Mouse (Mus musculus) kidney, adult 18-20 months (tissue): ENCODE results near the gene Nek2.

ENCODE experiments used
- DNase-seq: peaks from one replicate; pipeline ENCODE4 v3.0.0; 2021

Gene Nek2

GRCm38 (mm10) chr1:191816596-191816995, 4.6 kb upstream of the Nek2 start:
- DNase-seq: no peak

GRCm38 (mm10) chr1:191817418-191818144, 3.7 kb upstream of the Nek2 start:
- DNase-seq: peak; percentile 82

- DNase-seq: no peak
Measured at GRCm38 (mm10) chr1:191818145-191818631, 3.1 kb upstream of the Nek2 start.

DNA sequence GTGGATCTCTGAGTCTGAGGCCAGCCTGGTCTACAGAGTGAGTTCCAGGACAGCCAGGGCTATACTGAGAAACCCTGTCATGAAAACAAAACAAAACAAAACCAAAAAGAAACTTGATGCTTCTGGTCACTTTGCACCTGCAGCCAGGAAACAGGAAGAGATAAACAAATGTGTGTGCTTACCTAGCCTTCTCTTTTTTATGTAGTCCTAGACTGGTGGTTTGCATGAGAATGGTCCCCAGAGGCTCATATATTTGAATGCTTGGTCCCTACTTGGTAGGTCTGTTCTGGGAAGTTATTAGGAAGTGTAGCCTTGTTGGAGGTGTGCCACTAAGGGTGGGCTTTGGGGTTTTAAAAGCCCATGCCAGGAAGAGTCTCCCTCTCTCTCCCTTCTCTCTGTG, 2.2 kb upstream of the Nek2 start:
- DNase-seq: no peak

- no peak for DNase-seq
Measured at GRCm38 (mm10) chr1:191820951-191821325, 306 bp upstream of the Nek2 start.

GRCm38 (mm10) chr1:191829124-191829523, 7.9 kb downstream of the Nek2 start:
- DNase-seq: peak; percentile 25

DNA sequence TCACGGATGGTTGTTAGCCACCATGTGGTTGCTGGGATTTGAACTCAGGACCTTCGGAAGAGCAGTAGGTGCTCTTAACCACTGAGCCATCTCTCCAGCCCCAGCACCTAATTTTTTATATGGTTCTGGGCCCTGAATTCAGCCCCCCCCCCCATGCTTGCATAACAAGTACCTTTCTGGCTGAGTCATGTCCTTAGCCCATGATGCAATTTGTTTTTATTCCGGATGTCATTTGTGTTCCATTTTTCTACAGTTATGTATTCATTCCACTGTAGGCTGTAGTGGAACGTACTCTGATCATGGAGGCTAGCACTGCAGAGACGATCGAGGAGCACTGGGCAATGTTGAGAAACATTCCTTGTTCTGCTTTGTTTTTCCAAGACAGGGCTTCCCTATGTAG, 12.2 kb downstream of the Nek2 start:
- no peak for DNase-seq

GRCm38 (mm10) chr1:191834825-191835224, 13.6 kb downstream of the Nek2 start:
- DNase-seq: peak; percentile 79

DNA sequence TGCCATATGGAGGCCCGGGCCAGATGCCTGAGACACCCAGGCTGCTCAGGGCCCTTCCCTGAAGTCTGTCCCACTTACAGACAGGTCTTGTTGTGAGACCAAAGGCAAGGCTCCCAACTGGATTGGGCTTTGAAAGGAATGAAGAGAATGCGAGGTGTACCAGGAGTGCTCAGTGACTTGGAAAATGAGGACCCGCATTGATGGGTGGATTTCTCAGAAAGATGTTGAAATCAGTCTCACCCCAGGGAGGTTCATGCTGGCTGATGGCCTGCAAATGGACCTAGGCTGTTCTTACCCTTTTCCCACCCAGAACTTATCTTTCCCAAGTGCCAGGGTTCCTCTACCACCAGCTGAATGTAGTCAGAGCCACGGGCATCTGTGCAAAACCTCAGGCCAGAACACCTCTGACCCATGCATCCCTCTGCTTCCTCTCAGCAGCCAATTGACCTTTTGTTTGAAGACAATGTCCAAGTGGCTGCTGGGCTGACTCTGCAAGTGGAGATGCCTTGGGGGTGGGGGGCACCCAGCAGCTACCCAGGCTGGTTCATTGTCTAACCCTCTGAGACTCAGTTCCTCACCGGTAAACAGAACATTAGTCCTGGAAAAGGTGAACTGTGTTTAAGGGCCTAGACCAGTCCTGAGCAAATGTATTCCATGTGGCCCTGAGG, 15.2 kb downstream of the Nek2 start:
- DNase-seq: peak; percentile 52

GRCm38 (mm10) chr1:191837691-191838090, 16.4 kb downstream of the Nek2 start:
- DNase-seq: peak; percentile 64

DNA sequence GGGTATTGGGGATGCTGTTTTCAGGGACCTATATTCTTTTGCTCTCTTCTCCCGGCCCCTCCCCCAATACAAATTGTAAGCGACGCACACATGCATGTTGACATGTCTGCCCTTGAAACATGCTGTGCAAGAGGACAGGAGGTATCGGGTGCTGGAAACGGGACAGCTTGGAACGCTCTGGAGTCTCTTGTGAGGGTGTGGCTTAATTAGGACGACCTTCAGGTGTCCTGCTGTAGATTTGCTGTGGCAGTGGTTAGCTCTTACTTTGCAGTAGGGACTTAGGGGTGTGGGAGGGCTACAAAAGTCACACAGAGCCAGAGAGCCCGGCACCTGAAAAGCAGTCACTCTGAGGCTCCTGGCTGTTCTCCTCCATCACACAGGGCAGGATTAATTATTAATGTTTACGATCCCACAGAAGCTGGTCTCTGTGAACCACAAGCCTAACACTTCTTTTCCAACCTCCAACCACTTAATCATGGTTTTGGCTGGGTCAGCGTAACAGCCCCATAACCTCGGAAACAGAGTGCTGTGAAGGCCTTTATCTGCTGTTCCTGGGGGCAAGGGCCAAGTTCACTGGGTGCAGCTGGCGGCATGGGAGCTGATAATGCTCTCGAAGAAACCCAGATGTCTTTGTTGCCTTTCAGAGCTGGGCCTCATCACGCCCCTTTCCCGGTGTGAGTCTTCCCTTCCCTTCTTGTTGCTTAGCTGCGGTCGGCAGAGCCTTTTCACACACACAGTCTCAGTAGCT, 17.9 kb downstream of the Nek2 start:
- peak; percentile 70 for DNase-seq

DNA sequence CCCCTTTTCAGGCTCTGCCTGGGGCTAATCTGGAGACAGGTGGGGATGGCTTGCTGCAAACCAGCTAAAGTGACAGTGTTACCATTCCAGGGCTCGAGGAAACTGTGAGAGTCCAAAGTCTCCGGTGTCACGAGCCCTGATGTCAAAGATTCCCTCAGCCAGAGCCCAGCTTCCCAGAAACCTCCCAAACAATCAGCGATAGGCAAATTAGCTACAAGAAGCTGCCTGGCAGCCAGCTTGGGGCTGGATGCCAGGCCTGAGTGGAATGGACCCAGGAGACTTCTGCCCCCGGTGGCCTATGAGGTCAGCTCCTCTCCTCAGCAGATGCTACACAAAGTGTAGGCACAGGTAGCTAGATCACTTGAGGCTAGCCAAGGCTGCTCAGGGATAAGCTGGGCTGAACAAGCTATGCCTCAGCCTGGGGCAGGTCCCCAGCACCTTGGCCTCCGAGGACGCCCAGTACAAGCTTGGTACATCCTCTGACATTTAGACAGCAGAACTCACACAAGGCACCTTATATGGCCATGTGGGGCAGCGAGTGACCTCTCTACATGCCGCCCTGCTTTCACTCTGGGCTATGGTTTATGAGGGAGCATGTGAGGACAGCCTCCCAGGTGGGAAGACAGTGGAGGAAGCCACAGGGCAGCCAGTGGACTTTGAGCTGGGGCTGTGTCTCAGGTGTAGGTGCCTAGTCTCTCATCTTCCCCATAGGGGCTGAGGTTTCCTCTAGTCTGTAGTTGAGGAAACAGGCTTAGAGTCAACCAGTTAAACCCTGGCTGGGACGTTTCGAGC, 19.7 kb downstream of the Nek2 start:
- peak; percentile 75 for DNase-seq

DNA sequence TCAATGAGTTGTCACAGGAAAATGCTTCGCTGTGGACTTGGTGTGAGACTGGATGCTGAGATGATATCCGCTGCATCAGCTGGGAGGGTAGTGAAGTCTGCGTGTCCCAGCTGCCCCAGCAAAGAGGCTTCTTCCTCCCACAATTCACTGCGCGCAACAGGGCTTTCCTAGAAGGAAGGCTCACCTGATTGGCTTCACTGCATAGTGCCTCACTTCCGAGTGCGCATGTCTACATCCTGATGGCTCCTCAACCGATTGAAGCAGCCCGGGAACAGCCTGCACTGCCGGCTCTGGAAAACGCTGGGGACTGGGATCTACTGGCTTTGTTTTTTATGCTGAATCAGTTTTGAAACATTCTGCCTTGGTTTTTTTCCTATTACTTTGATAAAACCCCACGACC, 21.0 kb downstream of the Nek2 start:
- DNase-seq: no peak

- no peak for DNase-seq
Measured at GRCm38 (mm10) chr1:191846667-191847066, 25.4 kb downstream of the Nek2 start.

DNA sequence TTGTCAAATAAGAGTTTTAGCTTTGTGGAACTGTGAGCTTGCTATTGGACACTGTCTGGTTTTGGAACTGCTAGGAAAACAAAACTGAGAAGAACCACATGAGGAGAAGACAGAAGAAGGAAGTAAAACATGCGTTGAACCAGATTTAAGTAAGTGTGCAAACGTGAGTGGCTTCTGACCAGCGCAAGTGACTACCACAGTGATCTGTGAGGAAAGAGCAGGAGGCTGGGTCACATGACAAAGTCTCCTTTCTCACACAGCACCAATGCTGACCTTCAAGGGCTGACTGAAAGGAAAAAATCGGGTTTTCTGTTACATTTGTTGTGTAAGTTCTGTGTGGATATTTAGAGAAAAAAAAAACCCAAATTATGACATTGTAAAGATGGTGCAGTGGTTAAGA, 28.3 kb downstream of the Nek2 start:
- no peak for DNase-seq

DNA sequence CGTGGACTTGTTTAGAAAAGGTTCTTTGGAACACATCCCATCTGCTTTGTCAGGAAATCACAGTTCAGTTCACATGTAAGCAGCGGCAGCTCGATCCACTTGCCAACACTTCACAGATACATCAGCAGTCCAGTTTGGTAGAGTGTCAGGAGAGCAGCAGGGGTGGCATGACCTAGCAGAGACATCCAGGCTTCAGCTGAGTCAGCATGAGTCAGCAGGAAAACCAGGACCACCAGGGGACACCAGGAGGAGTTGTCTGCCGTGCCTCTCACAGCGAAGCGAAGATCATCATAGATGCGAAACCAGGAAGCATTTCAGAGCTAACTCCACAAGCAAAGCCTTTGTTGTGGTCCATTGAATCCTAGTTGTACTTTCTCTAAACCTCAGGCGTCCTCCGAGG, 32.2 kb downstream of the Nek2 start:
- no peak for DNase-seq

DNA sequence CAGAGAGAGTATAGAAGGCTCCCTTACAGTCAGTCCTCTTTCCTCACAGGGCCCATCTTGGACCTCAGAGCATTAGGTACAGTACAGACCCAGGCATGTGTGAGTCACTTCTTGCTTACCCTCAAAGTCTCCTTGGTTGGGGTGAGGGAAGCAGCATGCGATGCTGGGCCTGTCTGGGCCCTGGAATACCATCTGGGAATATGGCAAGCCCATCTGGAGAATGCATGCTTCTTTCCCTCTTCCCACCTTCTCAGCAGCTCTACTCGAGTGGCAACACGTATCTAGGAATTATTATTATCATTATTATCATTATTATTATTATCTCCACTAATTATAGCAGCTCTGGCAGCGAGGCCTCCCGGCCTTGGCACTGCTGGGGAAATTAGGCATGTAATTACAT, 33.5 kb downstream of the Nek2 start:
- DNase-seq: no peak

GRCm38 (mm10) chr1:191855136-191855878, 34.1 kb downstream of the Nek2 start:
- DNase-seq: no peak

DNA sequence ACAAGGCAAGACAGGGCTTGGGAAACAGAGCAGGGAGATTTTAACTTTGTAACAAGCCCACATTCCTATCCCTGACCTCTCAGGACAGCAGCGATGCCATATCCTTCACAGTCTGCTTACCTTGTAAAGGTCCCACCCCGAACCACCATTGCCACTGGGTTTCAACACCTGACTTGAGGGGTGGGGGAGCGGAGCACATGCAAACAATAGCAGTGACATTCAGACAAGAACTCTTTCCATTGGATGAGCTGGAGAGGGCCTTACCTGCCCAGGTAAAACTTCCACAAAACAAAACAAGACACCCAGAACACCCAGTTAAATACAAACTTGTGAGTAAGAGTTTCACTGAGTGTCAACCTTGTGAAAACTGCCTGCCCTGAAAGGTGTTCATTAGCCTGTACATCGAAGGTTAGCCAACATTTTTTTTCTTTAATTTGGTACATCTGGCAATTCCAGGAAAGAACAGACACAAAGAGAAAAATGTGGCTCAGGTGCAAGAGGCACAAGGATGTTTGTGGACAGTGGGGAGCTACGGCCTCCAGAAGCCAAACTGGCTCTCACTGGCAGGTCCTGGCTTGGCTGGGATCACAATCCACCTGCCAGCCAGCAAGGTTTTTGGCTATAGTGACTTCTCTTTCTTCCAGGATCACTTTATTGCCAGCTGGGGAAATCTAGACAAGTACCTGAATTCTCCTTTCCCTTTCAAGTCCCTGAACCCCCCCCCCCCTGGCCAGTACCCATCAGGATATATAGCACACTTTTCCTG, 35.8 kb downstream of the Nek2 start:
- DNase-seq: no peak

DNA sequence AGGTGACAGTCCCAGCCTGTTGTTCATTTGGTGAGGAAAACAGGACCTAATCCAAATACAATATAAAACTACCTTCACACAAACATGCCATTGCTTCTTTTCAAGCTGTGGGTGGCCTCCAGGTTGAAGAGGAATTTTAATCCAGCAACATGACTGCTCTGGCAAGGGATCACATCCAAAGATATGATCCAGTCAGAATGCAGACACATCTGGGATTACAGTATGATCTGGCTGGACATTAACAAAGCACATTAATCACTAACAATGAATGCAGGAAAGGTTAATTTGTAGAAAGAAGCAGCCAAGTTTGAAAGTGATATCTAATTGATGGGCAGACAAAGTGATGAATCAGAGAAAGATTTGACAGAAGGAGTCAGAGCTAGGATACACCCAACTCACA, 36.9 kb downstream of the Nek2 start:
- no peak for DNase-seq

GRCm38 (mm10) chr1:191859847-191860246, 38.6 kb downstream of the Nek2 start:
- DNase-seq: no peak
